Mouse (Mus musculus): ENCODE results near the gene Tns3. TPM values are rescaled to one million over a fixed set of nuclear protein-coding genes. Genes with fewer than 3 reads are reported as not detected.

Tns3 gene
- polyA plus RNA-seq, 1 experiment, result 29.2 TPM

- 85% methylated on average over 3 of the region's 3 CpGs for WGBS
These were observed 98.0 kb downstream of the Tns3 start for GRCm38 (mm10) chr11:8566250-8566853.

GRCm38 (mm10) chr11:8558761-8559282 lies 105.5 kb downstream of the Tns3 start:
- H3K4me1 ChIP-seq (ENCODE audit: control insufficient read depth, insufficient read depth, low read length), result peaks cover 8% of the 10 kb centered on the region
- DNase-seq, result no peak
- 90% methylated on average over 12 of the region's 12 CpGs for WGBS
- no peak overlapping the region for H3K27ac ChIP-seq (ENCODE audit: insufficient read depth, low read length)
- H3K4me3 ChIP-seq (replicated peaks; ENCODE audit: insufficient read depth, low read depth, low read length), result no peak overlapping the region
- TF ChIP-seq CTCF (IDR thresholded peaks at IDR 0.05; ENCODE audit: borderline replicate concordance, insufficient read depth, low read depth, low read length) (no peak), POLR2A (IDR thresholded peaks at IDR 0.05; ENCODE audit: borderline replicate concordance, insufficient read depth, low read length) (no peak)
- no peaks in the 10 kb centered on the region for H3K27me3 ChIP-seq (ENCODE audit: control insufficient read depth, insufficient read depth, low read length)

More at GRCm38 (mm10) chr11:8566250-8566853, 98.0 kb downstream of the Tns3 start:
- Histone ChIP-seq H3K4me3 (replicated peaks; ENCODE audit: insufficient read depth, low read depth, low read length) (no peak overlapping the region), H3K4me1 (ENCODE audit: control insufficient read depth, insufficient read depth, low read length) (no peaks in the 10 kb centered on the region), H3K27ac (ENCODE audit: insufficient read depth, low read length) (no peak overlapping the region), H3K27me3 (ENCODE audit: control insufficient read depth, insufficient read depth, low read length) (no peaks in the 10 kb centered on the region)
- TF ChIP-seq POLR2A (IDR thresholded peaks at IDR 0.05; ENCODE audit: borderline replicate concordance, insufficient read depth, low read length) (no peak), CTCF (IDR thresholded peaks at IDR 0.05; ENCODE audit: borderline replicate concordance, insufficient read depth, low read depth, low read length) (no peak)
- DNase-seq, result no peak

GRCm38 (mm10) chr11:8558258-8558657 lies 106.1 kb downstream of the Tns3 start:
- WGBS, result 12% methylated on average over 9 of the region's 9 CpGs
- DNase-seq, result peak; percentile 17 to 18
- H3K27ac ChIP-seq (ENCODE audit: insufficient read depth, low read length), result 0 out of 2 replicates have a peak overlapping the region, but pooled peaks have one; percentile 17

GRCm38 (mm10) chr11:8557006-8557405 lies 107.3 kb downstream of the Tns3 start:
- no peaks in the 10 kb centered on the region for H3K27me3 ChIP-seq (ENCODE audit: control insufficient read depth, insufficient read depth, low read length)

More at GRCm38 (mm10) chr11:8558258-8558657, 106.1 kb downstream of the Tns3 start:
- Histone ChIP-seq H3K4me3 (replicated peaks; ENCODE audit: insufficient read depth, low read depth, low read length) (no peak overlapping the region), H3K27me3 (ENCODE audit: control insufficient read depth, insufficient read depth, low read length) (no peaks in the 10 kb centered on the region), H3K4me1 (ENCODE audit: control insufficient read depth, insufficient read depth, low read length) (peaks cover 8% of the 10 kb centered on the region)
- TF ChIP-seq POLR2A (IDR thresholded peaks at IDR 0.05; ENCODE audit: borderline replicate concordance, insufficient read depth, low read length) (no peak), CTCF (IDR thresholded peaks at IDR 0.05; ENCODE audit: borderline replicate concordance, insufficient read depth, low read depth, low read length) (no peak)

GRCm38 (mm10) chr11:8551710-8552109 lies 112.6 kb downstream of the Tns3 start:
- Histone ChIP-seq H3K4me1 (ENCODE audit: control insufficient read depth, insufficient read depth, low read length) (no peaks in the 10 kb centered on the region), H3K27ac (ENCODE audit: insufficient read depth, low read length) (no peak overlapping the region), H3K27me3 (ENCODE audit: control insufficient read depth, insufficient read depth, low read length) (no peaks in the 10 kb centered on the region), H3K4me3 (replicated peaks; ENCODE audit: insufficient read depth, low read depth, low read length) (no peak overlapping the region)
- DNase-seq, result no peak
- TF ChIP-seq POLR2A (IDR thresholded peaks at IDR 0.05; ENCODE audit: borderline replicate concordance, insufficient read depth, low read length), result no peak
- TF ChIP-seq CTCF (IDR thresholded peaks at IDR 0.05; ENCODE audit: borderline replicate concordance, insufficient read depth, low read depth, low read length), result no peak
- 87% methylated on average over 5 of the region's 5 CpGs for WGBS

More at GRCm38 (mm10) chr11:8557006-8557405, 107.3 kb downstream of the Tns3 start:
- no peak overlapping the region for H3K27ac ChIP-seq (ENCODE audit: insufficient read depth, low read length)
- WGBS, result 49% methylated on average over 9 of the region's 9 CpGs
- H3K4me3 ChIP-seq (replicated peaks; ENCODE audit: insufficient read depth, low read depth, low read length), result no peak overlapping the region
- DNase-seq, result no peak
- TF ChIP-seq POLR2A (IDR thresholded peaks at IDR 0.05; ENCODE audit: borderline replicate concordance, insufficient read depth, low read length) (no peak), CTCF (IDR thresholded peaks at IDR 0.05; ENCODE audit: borderline replicate concordance, insufficient read depth, low read depth, low read length) (no peak)
- peaks cover 8% of the 10 kb centered on the region for H3K4me1 ChIP-seq (ENCODE audit: control insufficient read depth, insufficient read depth, low read length)

- Histone ChIP-seq H3K27ac (ENCODE audit: insufficient read depth, low read length) (no peak overlapping the region), H3K4me3 (replicated peaks; ENCODE audit: insufficient read depth, low read depth, low read length) (no peak overlapping the region), H3K4me1 (ENCODE audit: control insufficient read depth, insufficient read depth, low read length) (no peaks in the 10 kb centered on the region), H3K27me3 (ENCODE audit: control insufficient read depth, insufficient read depth, low read length) (no peaks in the 10 kb centered on the region)
- 70% methylated on average over 5 of the region's 5 CpGs for WGBS
- TF ChIP-seq CTCF (IDR thresholded peaks at IDR 0.05; ENCODE audit: borderline replicate concordance, insufficient read depth, low read depth, low read length) (no peak), POLR2A (IDR thresholded peaks at IDR 0.05; ENCODE audit: borderline replicate concordance, insufficient read depth, low read length) (no peak)
- DNase-seq, result no peak
These were observed 116.7 kb downstream of the Tns3 start for GRCm38 (mm10) chr11:8547661-8548060.

GRCm38 (mm10) chr11:8545798-8546197 lies 118.5 kb downstream of the Tns3 start:
- H3K27me3 ChIP-seq (ENCODE audit: control insufficient read depth, insufficient read depth, low read length), result no peaks in the 10 kb centered on the region
- DNase-seq, result no peak
- H3K4me3 ChIP-seq (replicated peaks; ENCODE audit: insufficient read depth, low read depth, low read length), result no peak overlapping the region
- TF ChIP-seq POLR2A (IDR thresholded peaks at IDR 0.05; ENCODE audit: borderline replicate concordance, insufficient read depth, low read length) (no peak), CTCF (IDR thresholded peaks at IDR 0.05; ENCODE audit: borderline replicate concordance, insufficient read depth, low read depth, low read length) (no peak; the same call in 1 of the 2 replicates)
- H3K4me1 ChIP-seq (ENCODE audit: control insufficient read depth, insufficient read depth, low read length), result no peaks in the 10 kb centered on the region
- no peak overlapping the region for H3K27ac ChIP-seq (ENCODE audit: insufficient read depth, low read length)
- 97% methylated on average over 1 of the region's 1 CpGs for WGBS

- Histone ChIP-seq H3K27ac (ENCODE audit: insufficient read depth, low read length) (no peak overlapping the region), H3K4me1 (ENCODE audit: control insufficient read depth, insufficient read depth, low read length) (no peaks in the 10 kb centered on the region), H3K27me3 (ENCODE audit: control insufficient read depth, insufficient read depth, low read length) (no peaks in the 10 kb centered on the region), H3K4me3 (replicated peaks; ENCODE audit: insufficient read depth, low read depth, low read length) (no peak overlapping the region)
- no peak for DNase-seq
- TF ChIP-seq POLR2A (IDR thresholded peaks at IDR 0.05; ENCODE audit: borderline replicate concordance, insufficient read depth, low read length), result no peak
- no peak for TF ChIP-seq CTCF (IDR thresholded peaks at IDR 0.05; ENCODE audit: borderline replicate concordance, insufficient read depth, low read depth, low read length)
- WGBS, result 61% methylated on average over 6 of the region's 6 CpGs
These were observed 120.0 kb downstream of the Tns3 start for GRCm38 (mm10) chr11:8544355-8544754.
